Mouse (Mus musculus) embryonic facial prominence, embryonic 14.5 days (tissue): ENCODE data around the gene Pitpna. TPM values are rescaled to one million over a fixed set of nuclear protein-coding genes. Genes with fewer than 3 reads are reported as not detected.
A peak's percentile ranks its signal among the peaks of the same experiment; 100 is the strongest.

Source experiments
- ATAC-seq: fragments of 200-750 bp; cut with Nextera tagmentation; 2 replicates; pipeline ENCODE4 v1.8.0; 2017; ENCODE audit warnings: low read depth, moderate number of reproducible peaks, moderate TSS enrichment
- DNase-seq: peaks from one replicate; pipeline ENCODE4 v3.0.0-alpha.2; 2015; ENCODE audit warnings: low spot score
- H3K27ac ChIP-seq: fragments of 300-500 bp; sonication (generic); replicated peaks from 2 replicates; pipeline ENCODE4 v1.5.1; 2014; ENCODE audit warnings: low read depth, mild to moderate bottlenecking, low read length, moderate library complexity
- H3K27me3 ChIP-seq: fragments of 300-500 bp; sonication (generic); replicated peaks from 2 replicates; pipeline ENCODE4 v1.6.1; 2014; ENCODE audit warnings: low read length; ENCODE audit not compliant: control insufficient read depth, insufficient read depth
- H3K36me3 ChIP-seq: fragments of 300-500 bp; sonication (generic); 2 replicates; pipeline ENCODE4 v1.6.1; 2014; ENCODE audit warnings: low read length, mixed read lengths; ENCODE audit not compliant: control insufficient read depth, insufficient read depth
- H3K4me1 ChIP-seq: fragments of 300-500 bp; sonication (generic); 2 replicates; pipeline ENCODE4 v1.6.1; 2014; ENCODE audit warnings: antibody characterized with exemption, low read length; ENCODE audit not compliant: control insufficient read depth, insufficient read depth
- H3K4me2 ChIP-seq: fragments of 300-500 bp; sonication (generic); 2 replicates; pipeline ENCODE4 v1.6.1; 2014; ENCODE audit warnings: low read depth, mild to moderate bottlenecking, low read length, moderate library complexity, mixed read lengths
- H3K4me3 ChIP-seq: fragments of 300-500 bp; sonication (generic); 2 replicates; pipeline ENCODE4 v1.5.1; 2014; ENCODE audit warnings: low read depth, mild to moderate bottlenecking, low read length
- H3K9ac ChIP-seq: fragments of 300-500 bp; sonication (generic); 2 replicates; pipeline ENCODE4 v1.6.1; 2014; ENCODE audit warnings: low read depth, mild to moderate bottlenecking, low read length, moderate library complexity, mixed read lengths
- H3K9me3 ChIP-seq: fragments of 300-500 bp; sonication (generic); 2 replicates; pipeline ENCODE4 v1.6.1; 2016; ENCODE audit warnings: low read length; ENCODE audit not compliant: control insufficient read depth
- WGBS: fragments of 180-500 bp; shearing (Covaris S2); extraction: QIAGEN DNeasy Blood & Tissue Kit; methylation state at CpG from one replicate; pipeline ENCODE4 v1.1.7; 2014; 5-methylcytosine and 5-hydroxymethylcytosine counted together
- polyA plus RNA-seq: library from polyadenylated mRNA; unstranded; fragments of >200 nt; fragmentation: Nextera tagmentation; extraction: Ambion mirVana; gene quantifications from 2 replicates; pipeline ENCODE4 v1.2.1, GENCODE M21; 2014

Pitpna gene
- polyA plus RNA-seq, 1 experiment from 2014 or later, result 86.3 TPM

- Histone ChIP-seq H3K4me3 (no peak overlapping the region), H3K27ac (no peak overlapping the region), H3K9me3 (no peaks in the 10 kb centered on the region), H3K4me1 (no peaks in the 10 kb centered on the region), H3K4me2 (no peak overlapping the region), H3K27me3 (no peaks in the 10 kb centered on the region), H3K36me3 (no peaks in the 10 kb centered on the region), H3K9ac (no peak overlapping the region)
- WGBS, result 86% methylated on average over 5 of the region's 5 CpGs
- no peak for ATAC-seq
- no peak for DNase-seq
These were observed 9.3 kb upstream of the Pitpna start for GRCm38 (mm10) chr11:75578609-75579008.

DNA sequence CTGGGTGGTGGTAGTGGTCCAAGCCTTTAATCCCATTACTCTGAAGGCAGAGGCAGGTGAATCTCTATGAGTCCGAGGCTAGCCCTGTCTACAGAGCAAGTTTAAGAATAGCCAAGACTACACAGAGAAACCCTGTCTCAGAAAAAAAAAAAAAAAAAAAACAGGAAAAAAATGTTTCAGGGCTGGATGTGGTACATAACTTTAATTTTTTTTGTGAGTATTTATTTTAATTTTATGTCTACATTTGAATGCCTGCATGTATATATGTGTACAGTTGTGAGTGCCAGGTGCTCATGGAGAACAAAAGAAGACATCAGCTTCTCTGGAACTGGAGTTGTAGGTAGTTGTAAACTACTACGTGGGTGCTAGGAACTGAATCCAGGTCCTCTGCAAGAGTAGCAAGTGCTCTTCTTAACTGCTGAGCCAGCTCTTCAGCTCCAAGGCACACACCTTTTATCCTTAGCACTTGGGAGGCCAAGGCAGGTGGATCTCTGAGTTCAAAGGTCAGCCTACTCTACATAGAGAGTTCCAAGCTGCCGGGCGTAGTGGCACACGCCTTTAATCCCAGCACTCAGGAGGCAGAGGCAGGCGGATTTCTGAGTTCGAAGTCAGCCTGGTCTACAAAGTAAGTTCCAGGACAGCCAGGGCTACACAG is 6.3 kb upstream of the Pitpna start:
- Histone ChIP-seq H3K27me3 (no peaks in the 10 kb centered on the region), H3K27ac (no peak overlapping the region), H3K4me3 (no peak overlapping the region), H3K4me2 (no peak overlapping the region), H3K4me1 (no peaks in the 10 kb centered on the region), H3K9me3 (no peaks in the 10 kb centered on the region), H3K9ac (no peak overlapping the region), H3K36me3 (no peaks in the 10 kb centered on the region)
- DNase-seq, result no peak
- no peak for ATAC-seq
- WGBS, result 90% methylated on average over 7 of the region's 7 CpGs

DNA sequence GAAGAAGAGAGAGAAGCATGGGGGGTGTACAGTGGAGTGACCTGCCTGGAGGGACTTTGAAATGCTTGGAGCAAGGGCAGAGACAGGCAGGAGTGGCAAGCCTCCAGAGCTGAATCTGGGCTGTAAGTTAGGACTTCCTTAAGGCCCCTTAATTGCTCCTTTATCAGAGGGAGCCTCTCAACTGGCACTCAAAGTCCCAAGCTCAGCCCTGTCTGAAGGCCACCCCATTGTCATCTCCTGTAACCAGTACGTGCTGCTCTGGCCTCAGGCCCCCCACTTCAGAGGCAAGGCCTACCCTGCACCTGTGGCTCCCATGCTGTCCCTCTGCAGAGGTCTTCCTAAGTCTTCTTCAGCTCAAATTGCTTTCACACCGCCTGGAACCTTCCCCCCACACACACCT is 4.4 kb upstream of the Pitpna start:
- H3K4me3 ChIP-seq, result no peak overlapping the region
- no peaks in the 10 kb centered on the region for H3K27me3 ChIP-seq
- H3K4me1 ChIP-seq, result peaks cover 3% of the 10 kb centered on the region; the same call in 1 of the 2 replicates
- whole genome bisulfite sequencing, result 73% methylated on average over 2 of the region's 2 CpGs
- no peaks in the 10 kb centered on the region for H3K36me3 ChIP-seq
- no peak overlapping the region for H3K9ac ChIP-seq
- no peak overlapping the region for H3K27ac ChIP-seq
- H3K4me2 ChIP-seq, result no peak overlapping the region
- H3K9me3 ChIP-seq, result no peaks in the 10 kb centered on the region
- ATAC-seq, result no peak
- DNase-seq, result no peak

DNA sequence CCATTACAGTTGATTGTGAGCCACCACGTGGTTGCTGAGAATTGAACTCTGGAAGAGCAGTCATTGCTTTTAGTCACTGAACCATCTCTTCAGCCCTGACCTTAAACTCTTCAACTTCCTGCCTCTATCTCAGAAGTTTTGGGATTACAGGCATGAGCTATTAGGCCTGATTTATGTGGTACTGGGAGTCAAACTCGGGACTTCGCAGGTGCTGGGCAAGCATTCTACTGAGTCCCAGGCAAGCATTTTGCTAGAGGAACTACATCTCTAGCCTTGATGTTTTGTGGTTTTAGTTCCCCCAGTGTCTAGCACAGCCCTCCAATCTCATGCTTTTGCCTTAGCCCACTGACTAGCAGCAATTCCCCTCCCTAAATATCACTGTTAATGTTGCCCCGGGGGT is 2.8 kb upstream of the Pitpna start:
- Histone ChIP-seq H3K4me3 (no peak overlapping the region), H3K27ac (no peak overlapping the region), H3K36me3 (no peaks in the 10 kb centered on the region), H3K4me2 (no peak overlapping the region), H3K9me3 (no peaks in the 10 kb centered on the region), H3K9ac (no peak overlapping the region), H3K4me1 (peaks cover 14% of the 10 kb centered on the region), H3K27me3 (no peaks in the 10 kb centered on the region)
- WGBS, result 75% methylated on average over 4 of the region's 4 CpGs
- ATAC-seq (no peak), DNase-seq (no peak)

DNA sequence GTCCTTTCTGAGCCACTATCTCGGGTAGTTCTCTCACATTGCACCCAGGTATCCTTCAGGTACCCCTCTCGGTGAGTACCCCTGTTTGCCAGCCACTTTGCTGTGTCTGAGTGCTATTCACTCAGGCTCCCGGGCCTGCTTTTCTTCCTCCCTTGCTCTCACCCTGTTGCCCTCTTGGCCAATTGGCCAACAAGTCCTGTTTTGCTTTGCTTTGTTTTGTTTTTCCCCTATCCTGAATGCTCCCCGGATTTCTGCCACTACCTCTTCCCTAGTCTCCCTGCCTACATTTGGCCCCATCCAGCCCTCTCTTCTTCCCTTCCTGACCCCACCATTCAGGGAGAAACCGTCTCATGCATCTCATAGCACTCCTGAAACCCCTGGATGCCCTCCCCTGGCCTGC is 1.9 kb upstream of the Pitpna start:
- Histone ChIP-seq H3K27ac (no peak overlapping the region), H3K9ac (no peak overlapping the region), H3K36me3 (no peaks in the 10 kb centered on the region), H3K4me2 (no peak overlapping the region), H3K27me3 (no peaks in the 10 kb centered on the region), H3K4me1 (peaks cover 14% of the 10 kb centered on the region), H3K9me3 (no peaks in the 10 kb centered on the region), H3K4me3 (no peak overlapping the region)
- DNase-seq (no peak), ATAC-seq (no peak)
- 66% methylated on average over 5 of the region's 5 CpGs for WGBS

GRCm38 (mm10) chr11:75586963-75587362 is 934 bp upstream of the Pitpna start:
- peak overlapping the region; percentile 30; the same call in 1 of the 2 replicates for H3K27ac ChIP-seq
- no peaks in the 10 kb centered on the region for H3K36me3 ChIP-seq
- peaks cover 14% of the 10 kb centered on the region for H3K4me1 ChIP-seq
- 0 out of 2 replicates have a peak overlapping the region, but pooled peaks have one; percentile 85 for H3K4me2 ChIP-seq
- H3K4me3 ChIP-seq, result no peak overlapping the region
- 79% methylated on average over 5 of the region's 5 CpGs for WGBS
- H3K27me3 ChIP-seq, result no peaks in the 10 kb centered on the region
- ATAC-seq (no peak), DNase-seq (no peak)
- H3K9ac ChIP-seq, result 0 out of 2 replicates have a peak overlapping the region, but pooled peaks have one; percentile 93
- no peaks in the 10 kb centered on the region for H3K9me3 ChIP-seq

- Histone ChIP-seq H3K9ac (peak overlapping the region; percentile 93), H3K9me3 (no peaks in the 10 kb centered on the region), H3K4me3 (peak overlapping the region; percentile 90), H3K4me1 (peaks cover 14% of the 10 kb centered on the region), H3K27ac (peak overlapping the region; percentile 82), H3K4me2 (peak overlapping the region; percentile 85), H3K36me3 (peaks cover 14% of the 10 kb centered on the region), H3K27me3 (no peaks in the 10 kb centered on the region)
- DNase-seq (no peak), ATAC-seq (peak; percentile 88)
- WGBS, result under 1% methylated on average over 31 of the region's 37 CpGs
These were observed 516 bp downstream of the Pitpna start for GRCm38 (mm10) chr11:75588285-75588941.

DNA sequence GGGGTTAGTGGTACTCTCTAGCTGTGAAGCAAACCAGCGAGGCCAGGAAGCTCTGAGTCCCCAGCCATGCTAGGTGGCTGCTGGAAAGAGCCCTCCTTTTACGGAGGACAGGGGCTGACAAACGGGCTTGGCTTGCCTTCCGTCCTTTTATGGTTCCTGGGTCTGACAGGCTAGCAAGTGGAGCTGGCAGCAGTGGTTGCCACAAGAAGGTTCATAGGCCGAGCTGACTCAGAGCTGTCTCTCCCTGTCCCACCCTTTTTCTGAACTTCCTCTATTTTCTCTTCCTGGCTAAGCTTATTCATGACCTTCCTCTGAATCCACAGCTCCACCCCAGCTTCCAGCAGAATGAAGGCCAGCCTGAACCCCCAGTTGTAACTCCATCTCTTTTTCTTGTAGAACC is 4.7 kb downstream of the Pitpna start:
- H3K36me3 ChIP-seq, result peaks cover 40% of the 10 kb centered on the region
- H3K4me2 ChIP-seq, result no peak overlapping the region
- peaks cover 11% of the 10 kb centered on the region for H3K4me1 ChIP-seq
- ATAC-seq, result no peak
- no peaks in the 10 kb centered on the region for H3K27me3 ChIP-seq
- WGBS, result 83% methylated on average over 5 of the region's 5 CpGs
- H3K4me3 ChIP-seq, result no peak overlapping the region
- no peak overlapping the region for H3K9ac ChIP-seq
- no peak overlapping the region for H3K27ac ChIP-seq
- no peaks in the 10 kb centered on the region for H3K9me3 ChIP-seq
- DNase-seq, result no peak

- Histone ChIP-seq H3K4me1 (peaks cover 3% of the 10 kb centered on the region), H3K27me3 (no peaks in the 10 kb centered on the region), H3K36me3 (peaks cover 57% of the 10 kb centered on the region), H3K27ac (no peak overlapping the region), H3K4me2 (no peak overlapping the region), H3K9me3 (no peaks in the 10 kb centered on the region), H3K9ac (no peak overlapping the region), H3K4me3 (no peak overlapping the region)
- DNase-seq, result no peak
- ATAC-seq, result no peak
- 84% methylated on average over 9 of the region's 9 CpGs for WGBS
These were observed 6.5 kb downstream of the Pitpna start for GRCm38 (mm10) chr11:75594431-75594830.
